Mouse (Mus musculus) T-helper 17 cell (primary cell): ENCODE results near the gene Rcl1.

ENCODE experiments used
- in situ Hi-C, 2 experiments: fragments of 300-600 bp; cut with MboI, MseI; formaldehyde crosslinking; loops; 1 replicate in 1 of 2; 2 replicates in 1 of 2; pipeline ENCODE4 v1.15.1; 2025; ENCODE audit warnings: high pct_unique_total_duplicates in 2 of 2

Rcl1 gene

GRCm38 (mm10) chr19:29105816-29106215 is 4.6 kb downstream of the Rcl1 start:
- in situ Hi-C loops, result no loop called here

- in situ Hi-C loops, result no loop called here
Measured at GRCm38 (mm10) chr19:29106261-29106660, 5.1 kb downstream of the Rcl1 start.

GRCm38 (mm10) chr19:29112662-29113061 is 11.5 kb downstream of the Rcl1 start:
- in situ Hi-C loops, result no loop called here

- in situ Hi-C loops, result no loop called here
Measured at GRCm38 (mm10) chr19:29113746-29114649, 12.8 kb downstream of the Rcl1 start.

- in situ Hi-C loops, result no loop called here
Measured at GRCm38 (mm10) chr19:29116796-29117195, 15.6 kb downstream of the Rcl1 start.

GRCm38 (mm10) chr19:29118196-29118595 is 17.0 kb downstream of the Rcl1 start:
- in situ Hi-C loops, result no loop called here

- in situ Hi-C loops, result loop anchor here in 1 of 2 experiments (5.0 kb wide), 1 partner anchor 43 kb away; no protein-coding TSS in a partner anchor
Measured at GRCm38 (mm10) chr19:29120311-29120710, 19.1 kb downstream of the Rcl1 start.

- in situ Hi-C loops, result loop anchor here in 1 of 2 experiments (5.0 kb wide), 1 partner anchor 44 kb away; no protein-coding TSS in a partner anchor
Measured at GRCm38 (mm10) chr19:29121394-29121793, 20.2 kb downstream of the Rcl1 start.

GRCm38 (mm10) chr19:29124886-29125585 is 23.9 kb downstream of the Rcl1 start:
- in situ Hi-C loops, result loop anchor here in 1 of 2 experiments (5.0 to 25.0 kb wide), 2 partner anchors 48 to 1688 kb away; partner anchors contain the start of gene Pum3

- in situ Hi-C loops, result loop anchor here in 1 of 2 experiments (25.0 kb wide), 1 partner anchor 1689 kb away; the partner anchor contains the start of gene Pum3
Measured at GRCm38 (mm10) chr19:29126347-29127015, 25.3 kb downstream of the Rcl1 start.

GRCm38 (mm10) chr19:29127331-29127730 is 26.2 kb downstream of the Rcl1 start:
- in situ Hi-C loops, result loop anchor here in 1 of 2 experiments (25.0 kb wide), 1 partner anchor 1690 kb away; the partner anchor contains the start of gene Pum3

- in situ Hi-C loops, result loop anchor here in 1 of 2 experiments (25.0 kb wide), 1 partner anchor 1691 kb away; the partner anchor contains the start of gene Pum3
Measured at GRCm38 (mm10) chr19:29128217-29128616, 27.0 kb downstream of the Rcl1 start.

- in situ Hi-C loops, result loop anchor here in 1 of 2 experiments (25.0 kb wide), 1 partner anchor 1692 kb away; the partner anchor contains the start of gene Pum3
Measured at GRCm38 (mm10) chr19:29129551-29129950, 28.4 kb downstream of the Rcl1 start.

- in situ Hi-C loops, result loop anchor here (5.0 to 25.0 kb wide), 2 partner anchors 49 to 1694 kb away; partner anchors contain the start of gene Pum3 (in 1 of the 2)
Measured at GRCm38 (mm10) chr19:29131171-29131570, 30.0 kb downstream of the Rcl1 start.

- in situ Hi-C loops, result loop anchor here (5.0 to 25.0 kb wide), 2 partner anchors 52 to 1697 kb away; partner anchors contain the start of gene Pum3 (in 1 of the 2)
Measured at GRCm38 (mm10) chr19:29134293-29134692, 33.1 kb downstream of the Rcl1 start.

GRCm38 (mm10) chr19:29135172-29135736 is 34.1 kb downstream of the Rcl1 start:
- in situ Hi-C loops, result loop anchor here in 1 of 2 experiments (25.0 kb wide), 1 partner anchor 1698 kb away; the partner anchor contains the start of gene Pum3

GRCm38 (mm10) chr19:29138546-29139270 is 37.5 kb downstream of the Rcl1 start:
- in situ Hi-C loops, result loop anchor here in 1 of 2 experiments (25.0 kb wide), 1 partner anchor 1701 kb away; the partner anchor contains the start of gene Pum3

- in situ Hi-C loops, result loop anchor here in 1 of 2 experiments (25.0 kb wide), 1 partner anchor 1703 kb away; the partner anchor contains the start of gene Pum3
Measured at GRCm38 (mm10) chr19:29139699-29140456, 38.7 kb downstream of the Rcl1 start.

GRCm38 (mm10) chr19:29140933-29141332 is 39.8 kb downstream of the Rcl1 start:
- in situ Hi-C loops, result loop anchor here in 1 of 2 experiments (25.0 kb wide), 1 partner anchor 1704 kb away; the partner anchor contains the start of gene Pum3
